Mouse (Mus musculus) cortical plate, adult 2 months (tissue): ENCODE results near the gene Camta2. TPM values are rescaled to one million over a fixed set of nuclear protein-coding genes. Genes with fewer than 3 reads are reported as not detected.

Experiments
- H3K27ac ChIP-seq: fragments of 200-500 bp; 2 replicates; pipeline ENCODE4 v1.5.1; 2012; ENCODE audit warnings: low read length, control low read depth, inconsistent platforms; ENCODE audit not compliant: insufficient read depth
- H3K4me1 ChIP-seq: fragments of 200-500 bp; 2 replicates; pipeline ENCODE4 v1.6.1; 2011; ENCODE audit warnings: low read length; ENCODE audit not compliant: control insufficient read depth, insufficient read depth
- H3K4me3 ChIP-seq: fragments of 200-500 bp; 2 replicates; pipeline ENCODE4 v1.5.1; 2011; ENCODE audit warnings: mild to moderate bottlenecking, low read length, control low read depth; ENCODE audit not compliant: insufficient read depth
- CTCF ChIP-seq: fragments of 200-500 bp; IDR thresholded peaks from 2 replicates; pipeline ENCODE4 v1.5.1; 2011; ENCODE audit warnings: mild to moderate bottlenecking, control low read depth, low read length; ENCODE audit not compliant: insufficient read depth; ENCODE audit errors: extremely low read depth
- POLR2A ChIP-seq: fragments of 200-500 bp; IDR thresholded peaks from 2 replicates; pipeline ENCODE4 v1.6.1; 2011; ENCODE audit warnings: mild to moderate bottlenecking, low read length, control low read depth; ENCODE audit not compliant: insufficient read depth; ENCODE audit errors: extremely low read depth
- polyA plus RNA-seq: library from polyadenylated mRNA; depleted of rRNA; stranded (reverse); fragments of >200 nt; gene quantifications from 2 replicates; pipeline ENCODE4 v1.2.3, GENCODE M21; 2012

The Camta2 gene
- polyA plus RNA-seq, 1 experiment, result 126 TPM

GRCm38 (mm10) chr11:70645461-70646258 lies 42.2 kb downstream of the Camta2 start:
- H3K4me3 ChIP-seq, result peak overlapping the region; percentile 74
- TF ChIP-seq CTCF (no peak), POLR2A (no peak)
- H3K27ac ChIP-seq, result no peak overlapping the region

GRCm38 (mm10) chr11:70644564-70645103 lies 43.3 kb downstream of the Camta2 start:
- Histone ChIP-seq H3K4me3 (no peak overlapping the region), H3K27ac (no peak overlapping the region), H3K4me1 (peaks cover 5% of the 10 kb centered on the region)
- TF ChIP-seq CTCF, result no peak
- TF ChIP-seq POLR2A, result no peak

More at GRCm38 (mm10) chr11:70645461-70646258, 42.2 kb downstream of the Camta2 start:
- peaks cover 5% of the 10 kb centered on the region for H3K4me1 ChIP-seq

DNA sequence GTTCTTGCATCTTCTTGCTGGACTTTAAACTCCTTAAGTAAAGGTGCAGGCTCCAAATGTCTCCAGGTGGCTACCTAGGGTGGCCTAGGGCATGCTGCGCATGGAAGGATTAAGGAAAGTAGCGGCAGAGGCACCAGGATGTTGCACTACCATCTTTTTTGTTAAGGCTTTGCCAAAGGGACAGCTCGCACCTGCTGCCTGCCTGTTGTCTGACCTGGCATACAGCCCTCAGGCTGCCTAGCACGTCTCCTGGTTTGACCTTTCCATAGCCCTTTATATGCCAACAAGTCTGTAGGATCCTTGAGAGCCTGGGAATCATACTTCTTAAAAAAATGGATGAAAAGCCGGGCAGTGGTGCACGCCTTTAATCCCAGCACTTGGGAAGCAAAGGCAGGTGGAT lies 44.9 kb downstream of the Camta2 start:
- no peak for TF ChIP-seq CTCF
- TF ChIP-seq POLR2A, result no peak
- peaks cover 3% of the 10 kb centered on the region for H3K4me1 ChIP-seq
- no peak overlapping the region for H3K27ac ChIP-seq
- no peak overlapping the region for H3K4me3 ChIP-seq

DNA sequence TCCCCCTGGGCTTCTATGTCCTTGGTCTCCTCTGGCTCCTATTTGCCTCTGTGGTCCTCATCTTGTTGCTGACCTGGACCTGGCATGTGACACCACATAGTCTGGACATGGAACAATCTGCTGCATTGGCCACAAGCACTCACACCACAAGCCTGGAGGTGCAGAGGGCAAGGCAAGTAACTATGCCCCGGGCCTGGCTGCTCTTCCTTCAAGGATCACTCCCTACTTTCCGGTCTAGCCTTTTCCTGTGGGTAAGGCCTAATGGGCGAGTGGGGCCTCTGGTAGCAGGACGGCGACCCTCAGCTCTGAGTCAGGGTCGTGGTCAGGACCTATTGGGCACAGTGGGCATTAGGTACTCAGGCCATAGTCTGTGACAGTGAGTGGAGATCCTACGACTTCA lies 46.7 kb downstream of the Camta2 start:
- no peak for TF ChIP-seq CTCF
- TF ChIP-seq POLR2A, result no peak
- H3K4me1 ChIP-seq, result peaks cover 3% of the 10 kb centered on the region
- H3K4me3 ChIP-seq, result no peak overlapping the region
- no peak overlapping the region for H3K27ac ChIP-seq

- Histone ChIP-seq H3K4me1 (no peaks in the 10 kb centered on the region), H3K27ac (no peak overlapping the region), H3K4me3 (no peak overlapping the region)
- TF ChIP-seq CTCF (no peak), POLR2A (no peak)
Measured at GRCm38 (mm10) chr11:70639976-70640375, 47.9 kb downstream of the Camta2 start.

DNA sequence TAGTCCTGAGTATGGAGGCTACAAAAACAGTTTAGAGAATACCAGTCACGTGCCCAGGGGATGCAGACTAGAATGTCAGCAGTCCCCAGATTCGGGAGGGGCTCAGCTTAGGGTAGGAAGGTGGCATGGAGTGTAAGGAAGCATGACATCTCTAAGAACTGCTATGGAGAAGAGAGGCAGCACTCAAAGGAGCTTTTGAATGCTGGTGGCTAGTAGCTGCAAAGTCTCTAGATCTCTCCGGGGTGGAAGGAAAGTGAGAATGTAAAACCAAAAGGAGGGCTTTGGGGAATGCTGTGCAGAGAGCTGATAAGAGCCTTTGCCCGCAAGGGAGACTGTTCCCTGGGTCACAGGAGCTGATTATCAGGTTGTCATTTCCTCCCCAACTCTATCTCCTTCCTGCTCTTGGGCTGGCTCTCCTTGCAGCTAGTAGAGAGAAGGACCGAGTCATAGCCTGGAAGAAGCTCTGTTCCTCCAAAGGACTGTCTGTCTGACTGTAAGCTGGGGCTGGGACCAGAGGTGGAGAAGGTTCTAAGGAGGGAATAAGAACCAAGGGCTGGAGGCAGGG lies 49.1 kb downstream of the Camta2 start, which contains the start of gene Gp1ba:
Gene Gp1ba, plus strand, starts transcription at position 409 of the 565 bp plus-strand sequence.
- Histone ChIP-seq H3K27ac (no peak within 1 kb of the TSS), H3K4me1 (no peaks in the 10 kb centered on the region), H3K4me3 (no peak within 1 kb of the TSS)
- TF ChIP-seq POLR2A (no peak), CTCF (no peak)

GRCm38 (mm10) chr11:70638293-70638692 lies 49.6 kb downstream of the Camta2 start:
- Histone ChIP-seq H3K27ac (no peak overlapping the region), H3K4me3 (no peak overlapping the region), H3K4me1 (no peaks in the 10 kb centered on the region)
- TF ChIP-seq POLR2A (no peak), CTCF (no peak)

GRCm38 (mm10) chr11:70637764-70638163 lies 50.1 kb downstream of the Camta2 start:
- H3K27ac ChIP-seq, result no peak overlapping the region
- H3K4me3 ChIP-seq, result no peak overlapping the region
- TF ChIP-seq CTCF (no peak), POLR2A (no peak)
- no peaks in the 10 kb centered on the region for H3K4me1 ChIP-seq

- TF ChIP-seq CTCF (no peak), POLR2A (no peak)
- Histone ChIP-seq H3K4me1 (no peaks in the 10 kb centered on the region), H3K4me3 (no peak overlapping the region), H3K27ac (no peak overlapping the region)
Measured at GRCm38 (mm10) chr11:70635601-70636000, 52.3 kb downstream of the Camta2 start.

DNA sequence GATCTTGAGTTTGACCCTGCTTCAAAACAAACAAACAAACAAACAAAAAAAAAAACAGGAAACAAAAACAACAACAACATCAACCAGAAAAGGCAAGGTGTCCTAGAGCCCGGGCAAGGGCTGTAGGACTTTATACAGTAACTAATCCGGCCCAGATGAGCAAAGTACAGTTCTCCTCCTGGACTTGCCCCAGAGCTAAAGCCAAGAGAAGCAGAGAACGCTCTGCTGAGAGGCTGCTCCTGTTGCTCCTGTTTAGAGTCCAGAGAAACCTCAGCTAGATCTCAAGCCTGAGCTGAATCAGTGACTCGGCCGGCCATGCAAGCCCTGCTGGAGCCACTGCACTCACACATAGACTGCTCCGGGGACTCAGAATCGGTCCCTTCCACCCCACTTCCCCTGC lies 57.8 kb downstream of the Camta2 start:
- no peak overlapping the region for H3K4me3 ChIP-seq
- no peaks in the 10 kb centered on the region for H3K4me1 ChIP-seq
- TF ChIP-seq CTCF (no peak), POLR2A (no peak)
- H3K27ac ChIP-seq, result no peak overlapping the region

GRCm38 (mm10) chr11:70629557-70629956 lies 58.3 kb downstream of the Camta2 start:
- no peak for TF ChIP-seq POLR2A
- Histone ChIP-seq H3K4me3 (no peak overlapping the region), H3K4me1 (no peaks in the 10 kb centered on the region), H3K27ac (no peak overlapping the region)
